Mouse (Mus musculus) A20 (cell line): ENCODE data around the gene Atpaf2.
A peak's percentile ranks its signal among the peaks of the same experiment; 100 is the strongest.
"Not testable (repeated sequence)": the region's sequence is repeated elsewhere in the genome, so short reads cannot be mapped to it uniquely, and the experiment has no call there.

ENCODE experiments used
- DNase-seq: peaks from one replicate; pipeline ENCODE4 v3.0.0-alpha.2; 2011; ENCODE audit warnings: low read depth, low spot score

Atpaf2 gene

GRCm38 (mm10) chr11:60417717-60418472 lies at the start of gene Atpaf2:
TSS of gene Atpaf2 (minus strand) at chr11:60418457.
- DNase-seq: peak; percentile 44

- peak; percentile 55 for DNase-seq
Observed at GRCm38 (mm10) chr11:60465943-60466380, 47.7 kb upstream of the Atpaf2 start.

- DNase-seq: no peak
Observed at GRCm38 (mm10) chr11:60457973-60458372, 39.7 kb upstream of the Atpaf2 start.

GRCm38 (mm10) chr11:60454745-60455087 lies 36.5 kb upstream of the Atpaf2 start:
- DNase-seq: no peak

- DNase-seq: peak; percentile 93
Observed at GRCm38 (mm10) chr11:60454080-60454744, 36.0 kb upstream of the Atpaf2 start, which contains the start of gene Drg2. TSS of gene Drg2 (plus strand) at chr11:60454591.

- DNase-seq: no peak
Observed at GRCm38 (mm10) chr11:60444007-60444406, 25.8 kb upstream of the Atpaf2 start.

- no peak for DNase-seq
Observed at GRCm38 (mm10) chr11:60442896-60443295, 24.6 kb upstream of the Atpaf2 start.

- no peak for DNase-seq
Observed at GRCm38 (mm10) chr11:60440176-60440575, 21.9 kb upstream of the Atpaf2 start.

- not testable (repeated sequence) for DNase-seq
Observed at GRCm38 (mm10) chr11:60439621-60440020, 21.4 kb upstream of the Atpaf2 start.

- no peak for DNase-seq
Observed at GRCm38 (mm10) chr11:60436618-60437017, 18.4 kb upstream of the Atpaf2 start.

GRCm38 (mm10) chr11:60435133-60435532 lies 16.9 kb upstream of the Atpaf2 start:
- DNase-seq: no peak

- no peak for DNase-seq
Observed at GRCm38 (mm10) chr11:60433501-60433900, 15.2 kb upstream of the Atpaf2 start.

- no peak for DNase-seq
Observed at GRCm38 (mm10) chr11:60427628-60428027, 9.4 kb upstream of the Atpaf2 start.

GRCm38 (mm10) chr11:60426417-60426816 lies 8.2 kb upstream of the Atpaf2 start:
- no peak for DNase-seq

- no peak for DNase-seq
Observed at GRCm38 (mm10) chr11:60423006-60423405, 4.7 kb upstream of the Atpaf2 start.

- DNase-seq: peak; percentile 56
Observed at GRCm38 (mm10) chr11:60422046-60422668, 3.9 kb upstream of the Atpaf2 start.

GRCm38 (mm10) chr11:60418473-60418803 lies 181 bp upstream of the Atpaf2 start:
- DNase-seq: no peak

GRCm38 (mm10) chr11:60416963-60417716 lies 1.1 kb downstream of the Atpaf2 start, which contains the start of gene Gid4:
TSS of gene Gid4 (plus strand) at chr11:60417145.
- peak; percentile 100 for DNase-seq

GRCm38 (mm10) chr11:60416590-60416962 lies 1.7 kb downstream of the Atpaf2 start:
- no peak for DNase-seq

GRCm38 (mm10) chr11:60412921-60413320 lies 5.3 kb downstream of the Atpaf2 start:
- DNase-seq: no peak

GRCm38 (mm10) chr11:60412173-60412572 lies 6.1 kb downstream of the Atpaf2 start:
- peak; percentile 70 for DNase-seq

- no peak for DNase-seq
Observed at GRCm38 (mm10) chr11:60406606-60407005, 11.7 kb downstream of the Atpaf2 start.
